Comparison of ENCODE assay signal across 25 mouse cellular contexts in genomic region chr9:28783834-28784233, GRCm38 (mm10).
"Had no signal": no experiment of that assay in that cellular context is flagged by ENCODE, and none has a peak within 500 bp of the region (broad histone marks: within the 10 kb centered on the region; RNA-seq: fewer than 3 reads in every experiment).

No protein-coding gene starts in this region.

- H3K27ac ChIP-seq: heart, adult 2 months; heart, embryonic 13.5 days; heart, embryonic 15.5 days; hindbrain, embryonic 13.5 days; hindbrain, embryonic 15.5 days; hindbrain, postnatal 0 days; kidney, embryonic 15.5 days; kidney, postnatal 0 days; limb, embryonic 13.5 days; limb, embryonic 15.5 days; liver, embryonic 12.5 days; liver, embryonic 14.5 days had no signal

- H3K27me3 ChIP-seq: heart, embryonic 13.5 days; heart, embryonic 15.5 days; hindbrain, embryonic 13.5 days; hindbrain, embryonic 15.5 days; kidney, embryonic 15.5 days; limb, embryonic 13.5 days; limb, embryonic 15.5 days; liver, embryonic 12.5 days had no signal

- H3K9me3 ChIP-seq: heart, embryonic 13.5 days; heart, embryonic 15.5 days; hindbrain, embryonic 13.5 days; hindbrain, embryonic 15.5 days; kidney, embryonic 15.5 days; limb, embryonic 13.5 days; limb, embryonic 15.5 days; liver, embryonic 12.5 days had no signal

- H3K4me3 ChIP-seq: heart, adult 2 months; heart, embryonic 13.5 days; heart, embryonic 15.5 days; hindbrain, embryonic 13.5 days; hindbrain, embryonic 15.5 days; kidney, embryonic 15.5 days; limb, embryonic 13.5 days; limb, embryonic 15.5 days; liver, embryonic 12.5 days had no signal

- H3K4me1 ChIP-seq: heart, embryonic 15.5 days; kidney, embryonic 15.5 days; limb, embryonic 13.5 days; limb, embryonic 15.5 days; liver, embryonic 12.5 days had no signal

- DNase-seq: gastrocnemius, postnatal 10 days; gastrocnemius, postnatal 25 days; heart, adult 2 months; heart, postnatal 14 days; heart, postnatal 36 days; kidney, adult 11 months; kidney, adult 2 months; kidney, adult 9 months; kidney, postnatal 14 days; kidney, postnatal 36 days; layer of hippocampus, adult 9-11 months; layer of hippocampus, postnatal 36 days; left cerebral cortex, postnatal 4 days had no signal

- H3K4me2 ChIP-seq: heart, embryonic 11.5 days; heart, embryonic 13.5 days; heart, embryonic 15.5 days; hindbrain, embryonic 13.5 days; hindbrain, embryonic 15.5 days; kidney, embryonic 15.5 days; limb, embryonic 13.5 days; limb, embryonic 15.5 days; liver, embryonic 12.5 days had no signal

- H3K36me3 ChIP-seq: heart, embryonic 13.5 days; heart, embryonic 15.5 days; hindbrain, embryonic 13.5 days; hindbrain, embryonic 15.5 days; kidney, embryonic 15.5 days; limb, embryonic 13.5 days; limb, embryonic 15.5 days; liver, embryonic 12.5 days had no signal

- ATAC-seq: hindbrain, postnatal 0 days; liver, embryonic 12.5 days had no signal

- H3K9ac ChIP-seq: heart, embryonic 13.5 days; heart, embryonic 15.5 days; hindbrain, embryonic 13.5 days; hindbrain, embryonic 15.5 days; kidney, embryonic 15.5 days; limb, embryonic 13.5 days; limb, embryonic 15.5 days; liver, embryonic 12.5 days; liver, embryonic 14.5 days had no signal
